Mouse (Mus musculus) ES-Bruce4 (cell line): ENCODE measurements around the gene Ppm1h.
A peak's percentile ranks its signal among the peaks of the same experiment; 100 is the strongest.

ENCODE experiments used
- CTCF ChIP-seq: IDR thresholded peaks from one replicate; pipeline ENCODE4 v1.8.1; 2011; ENCODE audit warnings: low read depth, low read length
- EP300 ChIP-seq: IDR thresholded peaks from 2 replicates; pipeline ENCODE4 v1.6.1; 2011; ENCODE audit warnings: low read depth, low read length; ENCODE audit not compliant: insufficient read depth
- POLR2A ChIP-seq: IDR thresholded peaks from one replicate; pipeline ENCODE4 v1.8.1; 2011; ENCODE audit warnings: low read length; ENCODE audit not compliant: insufficient read depth

GRCm38 (mm10) chr10:122883823-122884743, 205.5 kb downstream of the Ppm1h start:
- no peak for TF ChIP-seq CTCF
- no peak for TF ChIP-seq POLR2A
- 0 out of 2 replicates have a peak, but pooled peaks have one; percentile 18 for TF ChIP-seq EP300
